Mouse (Mus musculus): Measurements from ENCODE around the gene Pex11a. TPM values are rescaled to one million over a fixed set of nuclear protein-coding genes. Genes with fewer than 3 reads are reported as not detected.

The Pex11a gene
- polyA plus RNA-seq, 1 experiment from 2014 or later = 16.9 TPM

GRCm38 (mm10) chr7:79761124-79761876 lies 18.4 kb upstream of the Pex11a start:
- 78% methylated on average over 5 of the region's 5 CpGs for WGBS
- H3K27me3 ChIP-seq = no peaks in the 10 kb centered on the region

GRCm38 (mm10) chr7:79759766-79760165 lies 16.8 kb upstream of the Pex11a start:
- Histone ChIP-seq H3K4me3 (no peak overlapping the region), H3K4me1 (no peaks in the 10 kb centered on the region), H3K27ac (replicated peaks) (no peak overlapping the region), H3K9ac (replicated peaks) (no peak overlapping the region), H3K9me3 (no peaks in the 10 kb centered on the region), H3K4me2 (replicated peaks) (no peak overlapping the region), H3K36me3 (no peaks in the 10 kb centered on the region), H3K27me3 (no peaks in the 10 kb centered on the region)
- ATAC-seq (replicated peaks) = no peak

More at GRCm38 (mm10) chr7:79761124-79761876, 18.4 kb upstream of the Pex11a start:
- Histone ChIP-seq H3K9me3 (no peaks in the 10 kb centered on the region), H3K27ac (replicated peaks) (no peak overlapping the region), H3K9ac (replicated peaks) (no peak overlapping the region), H3K4me2 (replicated peaks) (no peak overlapping the region), H3K36me3 (no peaks in the 10 kb centered on the region), H3K4me3 (no peak overlapping the region), H3K4me1 (no peaks in the 10 kb centered on the region)
- ATAC-seq (replicated peaks) = no peak

- Histone ChIP-seq H3K9me3 (no peaks in the 10 kb centered on the region), H3K27ac (replicated peaks) (no peak overlapping the region), H3K9ac (replicated peaks) (no peak overlapping the region), H3K4me1 (no peaks in the 10 kb centered on the region), H3K36me3 (no peaks in the 10 kb centered on the region), H3K27me3 (no peaks in the 10 kb centered on the region), H3K4me2 (replicated peaks) (no peak overlapping the region), H3K4me3 (no peak overlapping the region)
- 79% methylated on average over 6 of the region's 6 CpGs for WGBS
- ATAC-seq (replicated peaks) = no peak
These were observed 15.2 kb upstream of the Pex11a start for GRCm38 (mm10) chr7:79758176-79758575.

- Histone ChIP-seq H3K4me3 (no peak overlapping the region), H3K36me3 (no peaks in the 10 kb centered on the region), H3K4me2 (replicated peaks) (no peak overlapping the region), H3K9me3 (no peaks in the 10 kb centered on the region), H3K27me3 (no peaks in the 10 kb centered on the region), H3K27ac (replicated peaks) (no peak overlapping the region), H3K4me1 (no peaks in the 10 kb centered on the region), H3K9ac (replicated peaks) (no peak overlapping the region)
- no peak for ATAC-seq (replicated peaks)
- WGBS = 54% methylated on average over 2 of the region's 2 CpGs
These were observed 13.4 kb upstream of the Pex11a start for GRCm38 (mm10) chr7:79756334-79756733.

GRCm38 (mm10) chr7:79749511-79749910 lies 6.6 kb upstream of the Pex11a start:
- Histone ChIP-seq H3K9ac (replicated peaks) (no peak overlapping the region), H3K27ac (replicated peaks) (no peak overlapping the region), H3K4me1 (no peaks in the 10 kb centered on the region), H3K9me3 (no peaks in the 10 kb centered on the region), H3K36me3 (no peaks in the 10 kb centered on the region), H3K4me3 (no peak overlapping the region), H3K4me2 (replicated peaks) (no peak overlapping the region), H3K27me3 (no peaks in the 10 kb centered on the region)
- WGBS = 88% methylated on average over 6 of the region's 6 CpGs
- ATAC-seq (replicated peaks) = no peak

- Histone ChIP-seq H3K9ac (replicated peaks) (no peak overlapping the region), H3K27ac (replicated peaks) (no peak overlapping the region), H3K9me3 (no peaks in the 10 kb centered on the region), H3K27me3 (no peaks in the 10 kb centered on the region), H3K4me3 (no peak overlapping the region), H3K4me1 (peaks cover 7% of the 10 kb centered on the region), H3K4me2 (replicated peaks) (no peak overlapping the region), H3K36me3 (no peaks in the 10 kb centered on the region)
- WGBS = 85% methylated on average over 6 of the region's 6 CpGs
- ATAC-seq (replicated peaks) = no peak
These were observed 4.7 kb upstream of the Pex11a start for GRCm38 (mm10) chr7:79747659-79748058.

- ATAC-seq (replicated peaks) = no peak
- Histone ChIP-seq H3K36me3 (no peaks in the 10 kb centered on the region), H3K4me1 (peaks cover 7% of the 10 kb centered on the region), H3K27ac (replicated peaks) (no peak overlapping the region), H3K9ac (replicated peaks) (no peak overlapping the region), H3K4me3 (no peak overlapping the region), H3K4me2 (replicated peaks) (no peak overlapping the region), H3K9me3 (no peaks in the 10 kb centered on the region), H3K27me3 (no peaks in the 10 kb centered on the region)
- 77% methylated on average over 5 of the region's 5 CpGs for WGBS
These were observed 1.7 kb upstream of the Pex11a start for GRCm38 (mm10) chr7:79744585-79744984.

GRCm38 (mm10) chr7:79744051-79744450 lies 1.1 kb upstream of the Pex11a start:
- no peak for ATAC-seq (replicated peaks)
- Histone ChIP-seq H3K9ac (replicated peaks) (no peak overlapping the region), H3K27me3 (no peaks in the 10 kb centered on the region), H3K36me3 (no peaks in the 10 kb centered on the region), H3K4me3 (no peak overlapping the region), H3K4me1 (peaks cover 7% of the 10 kb centered on the region), H3K4me2 (replicated peaks) (no peak overlapping the region), H3K27ac (replicated peaks) (no peak overlapping the region), H3K9me3 (no peaks in the 10 kb centered on the region)
- WGBS = 95% methylated on average over 9 of the region's 9 CpGs

GRCm38 (mm10) chr7:79742277-79742658 lies 663 bp downstream of the Pex11a start:
- H3K27me3 ChIP-seq = no peaks in the 10 kb centered on the region
- WGBS = 20% methylated on average over 11 of the region's 11 CpGs
- peak overlapping the region; percentile 92 for H3K4me2 ChIP-seq (replicated peaks)
- no peak overlapping the region for H3K27ac ChIP-seq (replicated peaks)
- peak overlapping the region; percentile 63 for H3K9ac ChIP-seq (replicated peaks)
- peak overlapping the region; percentile 78 for H3K4me3 ChIP-seq
- no peak for ATAC-seq (replicated peaks)
- H3K36me3 ChIP-seq = no peaks in the 10 kb centered on the region
- H3K4me1 ChIP-seq = peaks cover 7% of the 10 kb centered on the region
- H3K9me3 ChIP-seq = no peaks in the 10 kb centered on the region

GRCm38 (mm10) chr7:79740279-79740678 lies 2.7 kb downstream of the Pex11a start:
- no peak overlapping the region for H3K27ac ChIP-seq (replicated peaks)
- 85% methylated on average over 4 of the region's 4 CpGs for WGBS
- no peaks in the 10 kb centered on the region for H3K9me3 ChIP-seq
- no peak overlapping the region for H3K4me3 ChIP-seq
- no peak for ATAC-seq (replicated peaks)
- H3K4me1 ChIP-seq = peaks cover 7% of the 10 kb centered on the region
- H3K4me2 ChIP-seq (replicated peaks) = no peak overlapping the region
- no peaks in the 10 kb centered on the region for H3K27me3 ChIP-seq
- H3K36me3 ChIP-seq = 0 out of 2 replicates have a peak, but pooled peaks cover 5% of the 10 kb centered on the region
- no peak overlapping the region for H3K9ac ChIP-seq (replicated peaks)

- Histone ChIP-seq H3K27me3 (no peaks in the 10 kb centered on the region), H3K27ac (replicated peaks) (no peak overlapping the region), H3K9me3 (no peaks in the 10 kb centered on the region), H3K9ac (replicated peaks) (no peak overlapping the region), H3K4me1 (peaks cover 7% of the 10 kb centered on the region), H3K4me3 (no peak overlapping the region), H3K36me3 (0 out of 2 replicates have a peak, but pooled peaks cover 5% of the 10 kb centered on the region), H3K4me2 (replicated peaks) (no peak overlapping the region)
- 98% methylated on average over 2 of the region's 2 CpGs for WGBS
- no peak for ATAC-seq (replicated peaks)
These were observed 4.0 kb downstream of the Pex11a start for GRCm38 (mm10) chr7:79738913-79739312.

GRCm38 (mm10) chr7:79736511-79736910 lies 6.4 kb downstream of the Pex11a start:
- Histone ChIP-seq H3K36me3 (0 out of 2 replicates have a peak, but pooled peaks cover 5% of the 10 kb centered on the region), H3K9me3 (no peaks in the 10 kb centered on the region), H3K27ac (replicated peaks) (no peak overlapping the region), H3K4me3 (no peak overlapping the region), H3K27me3 (no peaks in the 10 kb centered on the region), H3K9ac (replicated peaks) (no peak overlapping the region), H3K4me1 (no peaks in the 10 kb centered on the region), H3K4me2 (replicated peaks) (no peak overlapping the region)
- WGBS = 89% methylated on average over 14 of the region's 14 CpGs
- ATAC-seq (replicated peaks) = no peak

- Histone ChIP-seq H3K27ac (replicated peaks) (no peak overlapping the region), H3K9ac (replicated peaks) (no peak overlapping the region), H3K9me3 (no peaks in the 10 kb centered on the region), H3K4me3 (no peak overlapping the region), H3K36me3 (0 out of 2 replicates have a peak, but pooled peaks cover 5% of the 10 kb centered on the region), H3K4me2 (replicated peaks) (no peak overlapping the region), H3K27me3 (no peaks in the 10 kb centered on the region), H3K4me1 (no peaks in the 10 kb centered on the region)
- no peak for ATAC-seq (replicated peaks)
- WGBS = 82% methylated on average over 8 of the region's 8 CpGs
These were observed 8.4 kb downstream of the Pex11a start for GRCm38 (mm10) chr7:79734563-79734962.

All from forebrain, embryonic 15.5 days (tissue).